Mouse (Mus musculus) cerebellum, postnatal 14 days (tissue): Measurements from ENCODE around the gene Atp6v1g3.

Experiments used
- DNase-seq, 2 experiments: peaks; one replicate each; pipeline ENCODE4 v3.0.0; 2021; ENCODE audit warnings: mixed read lengths in 2 of 2

Atp6v1g3 gene

GRCm38 (mm10) chr1:138289455-138290425 lies 16.2 kb downstream of the Atp6v1g3 start:
- DNase-seq, result no peak

GRCm38 (mm10) chr1:138291463-138291862 lies 17.9 kb downstream of the Atp6v1g3 start:
- DNase-seq, result no peak

GRCm38 (mm10) chr1:138294487-138294886 lies 20.9 kb downstream of the Atp6v1g3 start:
- no peak for DNase-seq

GRCm38 (mm10) chr1:138298156-138298555 lies 24.6 kb downstream of the Atp6v1g3 start:
- no peak for DNase-seq

GRCm38 (mm10) chr1:138299576-138299975 lies 26.0 kb downstream of the Atp6v1g3 start:
- DNase-seq, result no peak

GRCm38 (mm10) chr1:138301920-138302319 lies 28.4 kb downstream of the Atp6v1g3 start:
- no peak for DNase-seq

GRCm38 (mm10) chr1:138302756-138303155 lies 29.2 kb downstream of the Atp6v1g3 start:
- no peak for DNase-seq

GRCm38 (mm10) chr1:138303296-138303695 lies 29.8 kb downstream of the Atp6v1g3 start:
- no peak for DNase-seq

GRCm38 (mm10) chr1:138304141-138304915 lies 30.8 kb downstream of the Atp6v1g3 start:
- DNase-seq, result no peak

GRCm38 (mm10) chr1:138322657-138323056 lies 49.1 kb downstream of the Atp6v1g3 start:
- no peak for DNase-seq

- DNase-seq, result no peak
Observed at GRCm38 (mm10) chr1:138323076-138323630, 49.6 kb downstream of the Atp6v1g3 start.

- peak in 1 of 2 experiments; percentile 7 for DNase-seq
Observed at GRCm38 (mm10) chr1:138326091-138326490, 52.6 kb downstream of the Atp6v1g3 start.

GRCm38 (mm10) chr1:138326566-138326965 lies 53.0 kb downstream of the Atp6v1g3 start:
- DNase-seq, result no peak

- no peak for DNase-seq
Observed at GRCm38 (mm10) chr1:138327466-138328245, 54.1 kb downstream of the Atp6v1g3 start.

GRCm38 (mm10) chr1:138328320-138328719 lies 54.8 kb downstream of the Atp6v1g3 start:
- DNase-seq, result peak; percentile 37 to 65

- DNase-seq, result no peak
Observed at GRCm38 (mm10) chr1:138330556-138330955, 57.0 kb downstream of the Atp6v1g3 start.

- no peak for DNase-seq
Observed at GRCm38 (mm10) chr1:138331596-138331995, 58.1 kb downstream of the Atp6v1g3 start.

- DNase-seq, result no peak
Observed at GRCm38 (mm10) chr1:138334701-138335100, 61.2 kb downstream of the Atp6v1g3 start.

- DNase-seq, result no peak
Observed at GRCm38 (mm10) chr1:138337417-138337816, 63.9 kb downstream of the Atp6v1g3 start.
